Mouse (Mus musculus): ENCODE results near the gene Ddah1. TPM values are rescaled to one million over a fixed set of nuclear protein-coding genes. Genes with fewer than 3 reads are reported as not detected.

The Ddah1 gene
- polyA plus RNA-seq, 1 experiment from 2014 or later: 30.1 TPM

DNA sequence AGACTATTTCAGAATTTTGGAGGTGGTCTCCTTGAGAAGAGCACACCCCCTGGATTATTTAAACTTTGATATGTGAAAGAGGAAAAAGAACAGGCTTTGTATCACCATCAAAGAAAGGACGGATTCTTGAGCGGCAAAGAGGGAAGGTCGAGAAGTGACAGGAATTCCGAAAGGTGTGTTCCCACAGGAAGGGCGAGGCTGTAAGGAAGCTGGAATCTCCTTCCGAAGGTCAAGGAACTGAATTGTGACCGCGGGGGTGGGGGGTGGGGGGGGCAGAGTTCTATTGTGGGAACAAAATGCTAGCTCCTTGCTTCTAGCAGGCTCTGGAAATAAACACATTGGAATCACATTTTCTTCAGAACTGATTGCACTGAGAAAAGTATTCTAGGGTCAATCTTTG, 1.3 kb upstream of the Ddah1 start:
- Histone ChIP-seq H3K27me3 (ENCODE audit: insufficient read depth, low read length) (peaks cover 17% of the 10 kb centered on the region), H3K9ac (no peak overlapping the region), H3K9me3 (ENCODE audit: low read depth, low read length) (no peaks in the 10 kb centered on the region), H3K4me1 (ENCODE audit: insufficient read depth) (peaks cover 6% of the 10 kb centered on the region), H3K4me3 (ENCODE audit: low read depth, low read length) (no peak overlapping the region), H3K27ac (ENCODE audit: low read depth) (no peak overlapping the region), H3K36me3 (ENCODE audit: insufficient read depth) (no peaks in the 10 kb centered on the region), H3K4me2 (no peak overlapping the region)
- no peak for TF ChIP-seq CTCF (IDR thresholded peaks at IDR 0.05; ENCODE audit: low read depth)
- DNase-seq (no peak), ATAC-seq (ENCODE audit: insufficient read depth) (no peak)
- WGBS: 44% methylated on average over 8 of the region's 8 CpGs

DNA sequence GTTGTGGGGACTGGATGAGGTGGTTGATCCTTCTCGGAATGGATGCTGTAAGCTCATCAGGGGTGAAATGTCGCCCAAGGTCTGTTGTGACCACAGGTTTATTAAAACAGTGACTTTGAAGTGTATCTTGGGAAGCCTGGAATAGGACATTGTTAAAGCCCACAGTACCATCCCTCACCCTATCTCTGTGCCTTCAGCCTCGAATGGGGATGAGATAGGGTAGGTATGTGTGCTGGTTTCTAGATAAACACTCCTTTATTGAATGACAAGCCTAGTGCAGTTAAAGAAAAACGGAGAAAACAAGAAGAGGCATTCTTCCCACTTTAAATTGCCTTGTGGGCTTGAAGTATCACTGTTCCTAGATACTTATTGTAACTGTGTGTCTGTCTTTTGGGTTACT, 631 bp upstream of the Ddah1 start:
- 31% methylated on average over 4 of the region's 4 CpGs for WGBS
- H3K4me3 ChIP-seq (ENCODE audit: low read depth, low read length): peak overlapping the region; percentile 59; the same call in 1 of the 2 replicates
- ATAC-seq (ENCODE audit: insufficient read depth): no peak

DNA sequence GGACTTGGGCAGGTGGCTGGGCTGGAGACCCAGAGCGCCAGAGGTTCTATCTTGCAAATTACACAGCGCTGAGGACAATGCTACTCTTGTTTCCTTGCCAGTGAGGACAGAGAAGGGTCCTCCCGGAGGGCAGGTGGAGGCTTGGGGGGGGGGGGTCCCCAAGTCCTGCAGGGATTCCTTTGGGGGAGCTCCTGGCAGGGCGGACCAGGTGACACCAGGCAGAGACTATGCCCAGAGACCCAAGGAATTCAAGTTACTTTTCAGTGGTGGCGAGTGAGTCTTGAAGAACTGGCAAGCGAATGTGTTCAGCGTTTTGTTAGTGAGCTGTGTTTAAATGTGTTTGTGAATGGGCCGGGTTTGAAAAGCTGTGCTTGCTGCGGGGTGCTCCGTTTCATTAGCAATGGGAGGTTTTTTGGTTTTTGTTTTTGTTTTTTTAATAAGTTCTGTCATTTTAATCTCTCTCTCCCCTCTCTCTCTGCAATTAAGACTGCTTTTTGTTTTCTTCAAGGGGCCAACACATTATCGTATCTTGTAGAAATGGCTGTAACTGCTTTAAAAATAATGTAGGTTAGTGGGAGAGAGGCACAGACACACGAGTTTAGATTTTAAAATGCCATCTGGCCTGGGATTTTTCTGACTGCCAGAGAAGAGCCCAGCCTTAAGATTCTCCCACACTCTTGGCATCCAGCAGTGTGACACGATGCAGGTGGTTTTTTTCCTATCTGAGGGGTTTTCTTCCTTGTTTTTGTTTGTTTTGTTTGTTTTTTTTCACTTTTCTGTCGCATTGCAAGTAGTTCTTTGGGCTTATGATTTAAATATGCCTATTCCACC, 1.1 kb downstream of the Ddah1 start:
- no peak for TF ChIP-seq CTCF (IDR thresholded peaks at IDR 0.05; ENCODE audit: low read depth)
- ATAC-seq (ENCODE audit: insufficient read depth): no peak; the same call in 1 of the 2 replicates
- Histone ChIP-seq H3K9me3 (ENCODE audit: low read depth, low read length) (no peaks in the 10 kb centered on the region), H3K4me3 (ENCODE audit: low read depth, low read length) (peak overlapping the region; percentile 59), H3K36me3 (ENCODE audit: insufficient read depth) (no peaks in the 10 kb centered on the region), H3K9ac (peak overlapping the region; percentile 75), H3K27me3 (ENCODE audit: insufficient read depth, low read length) (peaks cover 17% of the 10 kb centered on the region), H3K27ac (ENCODE audit: low read depth) (no peak overlapping the region), H3K4me2 (peak overlapping the region; percentile 100), H3K4me1 (ENCODE audit: insufficient read depth) (peaks cover 4% of the 10 kb centered on the region)
- DNase-seq: no peak
- WGBS: 20% methylated on average over 14 of the region's 14 CpGs

More for the DNA sequence above, 631 bp upstream of the Ddah1 start:
- peak overlapping the region; percentile 100 for H3K4me2 ChIP-seq
- H3K9me3 ChIP-seq (ENCODE audit: low read depth, low read length): no peaks in the 10 kb centered on the region
- no peak overlapping the region; the same call in 1 of the 2 replicates for H3K9ac ChIP-seq
- H3K36me3 ChIP-seq (ENCODE audit: insufficient read depth): no peaks in the 10 kb centered on the region
- TF ChIP-seq CTCF (IDR thresholded peaks at IDR 0.05; ENCODE audit: low read depth): no peak
- H3K4me1 ChIP-seq (ENCODE audit: insufficient read depth): peaks cover 6% of the 10 kb centered on the region
- no peak for DNase-seq
- H3K27me3 ChIP-seq (ENCODE audit: insufficient read depth, low read length): peaks cover 17% of the 10 kb centered on the region
- H3K27ac ChIP-seq (ENCODE audit: low read depth): no peak overlapping the region

DNA sequence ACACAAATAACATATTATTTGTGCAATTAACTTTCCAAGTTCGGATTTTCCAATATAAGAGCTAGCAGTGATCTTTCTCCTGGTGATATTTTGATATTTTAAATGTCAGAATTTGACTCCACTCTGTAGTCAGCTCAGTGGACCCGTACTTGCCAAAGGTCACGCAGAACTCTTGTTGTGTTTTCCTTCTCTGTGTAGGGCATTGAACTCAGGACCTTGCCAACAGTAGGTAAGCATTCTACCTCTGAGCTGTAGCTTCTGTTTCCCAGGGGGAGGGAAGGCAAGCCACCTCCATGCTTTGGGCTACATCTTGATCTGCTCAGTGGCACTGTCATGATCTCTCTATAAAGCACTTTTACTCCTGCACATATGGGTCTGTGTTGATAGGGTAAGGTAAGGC, 2.1 kb downstream of the Ddah1 start:
- TF ChIP-seq CTCF (IDR thresholded peaks at IDR 0.05; ENCODE audit: low read depth): no peak
- Histone ChIP-seq H3K27ac (ENCODE audit: low read depth) (no peak overlapping the region), H3K4me3 (ENCODE audit: low read depth, low read length) (no peak overlapping the region), H3K9me3 (ENCODE audit: low read depth, low read length) (no peaks in the 10 kb centered on the region), H3K9ac (no peak overlapping the region), H3K36me3 (ENCODE audit: insufficient read depth) (no peaks in the 10 kb centered on the region), H3K4me1 (ENCODE audit: insufficient read depth) (peaks cover 3% of the 10 kb centered on the region), H3K4me2 (no peak overlapping the region), H3K27me3 (ENCODE audit: insufficient read depth, low read length) (peaks cover 17% of the 10 kb centered on the region)
- DNase-seq (no peak), ATAC-seq (ENCODE audit: insufficient read depth) (no peak)
- 91% methylated on average over 3 of the region's 3 CpGs for WGBS

DNA sequence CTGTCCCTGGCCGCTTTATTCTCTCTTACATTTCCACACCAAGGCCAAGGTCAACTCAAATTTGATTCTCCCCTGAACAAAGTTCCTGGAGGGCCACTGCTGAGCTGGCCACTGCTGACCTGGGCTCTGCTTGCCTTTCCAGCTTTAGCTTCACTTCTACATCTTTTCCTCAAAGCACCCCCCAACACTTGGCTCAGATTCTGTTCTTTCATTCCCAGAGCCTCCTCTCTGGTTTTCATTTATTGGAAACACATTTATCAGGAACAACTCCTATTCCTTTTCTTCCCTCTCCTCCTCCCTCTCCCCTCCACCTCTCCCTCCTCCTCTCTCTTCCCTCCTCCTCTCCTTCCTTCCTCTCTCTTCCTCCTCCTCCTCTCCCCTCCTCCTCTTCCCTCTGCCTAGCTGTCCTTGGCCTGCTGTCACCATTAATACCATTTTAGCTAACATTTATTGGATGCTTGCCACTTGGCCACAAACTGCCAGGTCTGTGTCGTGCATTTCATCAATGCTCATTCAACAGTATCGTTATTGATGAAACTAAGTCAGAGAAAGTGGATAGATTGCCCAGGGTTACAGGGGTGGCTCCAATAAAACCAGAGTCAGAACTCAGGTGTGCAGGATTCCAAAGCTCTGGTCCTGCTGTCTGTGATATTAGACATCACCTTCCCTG, 3.2 kb downstream of the Ddah1 start:
- no peak for DNase-seq
- Histone ChIP-seq H3K36me3 (ENCODE audit: insufficient read depth) (no peaks in the 10 kb centered on the region), H3K9ac (no peak overlapping the region), H3K4me3 (ENCODE audit: low read depth, low read length) (no peak overlapping the region), H3K27me3 (ENCODE audit: insufficient read depth, low read length) (peaks cover 17% of the 10 kb centered on the region), H3K27ac (ENCODE audit: low read depth) (no peak overlapping the region), H3K4me2 (no peak overlapping the region), H3K4me1 (ENCODE audit: insufficient read depth) (peaks cover 3% of the 10 kb centered on the region), H3K9me3 (ENCODE audit: low read depth, low read length) (no peaks in the 10 kb centered on the region)
- 71% methylated on average over 3 of the region's 3 CpGs for WGBS
- TF ChIP-seq CTCF (IDR thresholded peaks at IDR 0.05; ENCODE audit: low read depth): no peak
- no peak for ATAC-seq (ENCODE audit: insufficient read depth)

DNA sequence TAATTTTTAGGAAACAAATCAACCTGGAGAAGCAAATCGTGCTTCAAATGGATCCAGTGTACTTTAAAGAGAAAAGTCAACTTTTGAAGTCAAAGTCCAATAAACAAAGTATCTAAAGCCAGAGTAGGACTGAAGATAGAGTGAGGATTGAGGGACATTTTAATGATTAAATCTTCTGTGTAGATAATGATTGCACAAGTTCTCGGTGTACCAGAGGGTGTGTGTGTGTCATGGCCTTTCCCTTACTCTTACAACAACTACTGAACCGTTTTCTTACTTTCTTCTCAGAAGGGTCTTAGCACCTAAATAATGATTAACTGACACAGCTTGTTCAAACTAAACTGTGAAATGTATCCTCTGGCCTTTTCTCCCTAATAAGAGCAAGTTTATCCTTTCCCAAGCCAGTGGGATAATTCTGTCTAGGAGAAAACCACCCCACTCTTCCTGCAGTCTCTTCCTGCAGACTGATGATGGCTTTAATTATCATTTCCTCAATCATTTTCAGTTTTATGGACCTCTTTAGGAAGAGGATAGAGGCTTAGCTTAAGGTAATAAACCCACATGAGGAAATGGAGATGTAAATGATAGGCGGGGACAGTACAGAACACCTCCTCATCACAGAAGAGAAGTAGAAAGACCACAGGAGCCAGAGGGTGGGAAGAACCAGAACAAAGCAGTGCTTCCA, 4.6 kb downstream of the Ddah1 start:
- DNase-seq (no peak), ATAC-seq (ENCODE audit: insufficient read depth) (no peak)
- Histone ChIP-seq H3K9ac (no peak overlapping the region), H3K27ac (ENCODE audit: low read depth) (no peak overlapping the region), H3K4me2 (no peak overlapping the region), H3K4me3 (ENCODE audit: low read depth, low read length) (no peak overlapping the region), H3K36me3 (ENCODE audit: insufficient read depth) (no peaks in the 10 kb centered on the region), H3K27me3 (ENCODE audit: insufficient read depth, low read length) (peaks cover 11% of the 10 kb centered on the region), H3K9me3 (ENCODE audit: low read depth, low read length) (no peaks in the 10 kb centered on the region), H3K4me1 (ENCODE audit: insufficient read depth) (peaks cover 3% of the 10 kb centered on the region)
- TF ChIP-seq CTCF (IDR thresholded peaks at IDR 0.05; ENCODE audit: low read depth): no peak
- WGBS: 58% methylated on average over 4 of the region's 4 CpGs

DNA sequence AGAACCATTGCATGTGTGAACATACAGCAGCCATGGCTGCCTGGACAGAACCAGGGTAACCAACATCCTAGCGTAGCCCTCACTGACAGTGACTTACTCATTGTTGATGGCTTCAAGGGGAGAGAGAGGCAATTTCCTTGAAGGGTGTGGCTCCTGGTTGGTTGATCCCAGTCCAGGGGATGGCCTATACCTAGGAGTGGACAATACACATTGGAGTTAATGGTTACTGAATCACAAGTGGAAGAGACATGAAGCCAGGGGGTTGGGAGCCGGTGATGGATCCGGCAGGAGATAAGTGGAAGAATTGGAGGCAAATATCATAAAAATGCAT, 5.1 kb downstream of the Ddah1 start:
- no peak for TF ChIP-seq CTCF (IDR thresholded peaks at IDR 0.05; ENCODE audit: low read depth)
- Histone ChIP-seq H3K9ac (no peak overlapping the region), H3K4me2 (no peak overlapping the region), H3K27me3 (ENCODE audit: insufficient read depth, low read length) (peaks cover 11% of the 10 kb centered on the region), H3K4me3 (ENCODE audit: low read depth, low read length) (no peak overlapping the region), H3K4me1 (ENCODE audit: insufficient read depth) (no peaks in the 10 kb centered on the region; the same call in 1 of the 2 replicates), H3K27ac (ENCODE audit: low read depth) (no peak overlapping the region), H3K36me3 (ENCODE audit: insufficient read depth) (no peaks in the 10 kb centered on the region), H3K9me3 (ENCODE audit: low read depth, low read length) (no peaks in the 10 kb centered on the region)
- 96% methylated on average over 3 of the region's 3 CpGs for WGBS
- no peak for DNase-seq
- no peak for ATAC-seq (ENCODE audit: insufficient read depth)

Data from lung, embryonic 14.5 days (tissue).